Mouse (Mus musculus): ENCODE measurements around the gene Tln2. TPM values are rescaled to one million over a fixed set of nuclear protein-coding genes. Genes with fewer than 3 reads are reported as not detected.
A peak's percentile ranks its signal among the peaks of the same experiment; 100 is the strongest.

The Tln2 gene
- polyA plus RNA-seq, 1 experiment from 2014 or later: 37.9 TPM

- 0 out of 2 replicates have a peak overlapping the region, but pooled peaks have one; percentile 29 for H3K27ac ChIP-seq (ENCODE audit: low read depth, low read length)
- no peak for ATAC-seq
- no peaks in the 10 kb centered on the region for H3K36me3 ChIP-seq (ENCODE audit: control insufficient read depth, insufficient read depth, low read length)
- H3K4me1 ChIP-seq (ENCODE audit: control insufficient read depth, insufficient read depth, low read depth, low read length): no peaks in the 10 kb centered on the region; the same call in 1 of the 2 replicates
- H3K9me3 ChIP-seq (ENCODE audit: control insufficient read depth, low read length): no peaks in the 10 kb centered on the region
- no peaks in the 10 kb centered on the region for H3K27me3 ChIP-seq (replicated peaks; ENCODE audit: control insufficient read depth, insufficient read depth, low read length)
- 49% methylated on average over 5 of the region's 5 CpGs for WGBS
- no peak overlapping the region for H3K9ac ChIP-seq (ENCODE audit: low read depth, low read length)
- no peak overlapping the region for H3K4me3 ChIP-seq (ENCODE audit: low read length)
- H3K4me2 ChIP-seq (ENCODE audit: low read length): no peak overlapping the region
Observed at GRCm38 (mm10) chr9:67533260-67533659, 26.2 kb downstream of the Tln2 start.

GRCm38 (mm10) chr9:67532631-67533030 is 26.9 kb downstream of the Tln2 start:
- Histone ChIP-seq H3K9me3 (ENCODE audit: control insufficient read depth, low read length) (no peaks in the 10 kb centered on the region), H3K4me2 (ENCODE audit: low read length) (no peak overlapping the region), H3K27ac (ENCODE audit: low read depth, low read length) (no peak overlapping the region), H3K4me1 (ENCODE audit: control insufficient read depth, insufficient read depth, low read depth, low read length) (no peaks in the 10 kb centered on the region; the same call in 1 of the 2 replicates), H3K27me3 (replicated peaks; ENCODE audit: control insufficient read depth, insufficient read depth, low read length) (no peaks in the 10 kb centered on the region), H3K9ac (ENCODE audit: low read depth, low read length) (no peak overlapping the region), H3K36me3 (ENCODE audit: control insufficient read depth, insufficient read depth, low read length) (no peaks in the 10 kb centered on the region), H3K4me3 (ENCODE audit: low read length) (no peak overlapping the region)
- WGBS: 61% methylated on average over 1 of the region's 1 CpGs
- no peak for ATAC-seq

GRCm38 (mm10) chr9:67529600-67529999 is 29.9 kb downstream of the Tln2 start:
- no peak overlapping the region for H3K27ac ChIP-seq (ENCODE audit: low read depth, low read length)
- WGBS: 74% methylated on average over 5 of the region's 5 CpGs

GRCm38 (mm10) chr9:67527726-67528125 is 31.8 kb downstream of the Tln2 start:
- Histone ChIP-seq H3K4me1 (ENCODE audit: control insufficient read depth, insufficient read depth, low read depth, low read length) (no peaks in the 10 kb centered on the region), H3K27ac (ENCODE audit: low read depth, low read length) (no peak overlapping the region), H3K9ac (ENCODE audit: low read depth, low read length) (no peak overlapping the region), H3K4me2 (ENCODE audit: low read length) (no peak overlapping the region), H3K36me3 (ENCODE audit: control insufficient read depth, insufficient read depth, low read length) (no peaks in the 10 kb centered on the region), H3K4me3 (ENCODE audit: low read length) (no peak overlapping the region), H3K27me3 (replicated peaks; ENCODE audit: control insufficient read depth, insufficient read depth, low read length) (no peaks in the 10 kb centered on the region), H3K9me3 (ENCODE audit: control insufficient read depth, low read length) (no peaks in the 10 kb centered on the region)
- WGBS: 59% methylated on average over 2 of the region's 2 CpGs
- peak; percentile 65 for ATAC-seq

More at GRCm38 (mm10) chr9:67529600-67529999, 29.9 kb downstream of the Tln2 start:
- H3K9me3 ChIP-seq (ENCODE audit: control insufficient read depth, low read length): no peaks in the 10 kb centered on the region
- H3K4me1 ChIP-seq (ENCODE audit: control insufficient read depth, insufficient read depth, low read depth, low read length): no peaks in the 10 kb centered on the region; the same call in 1 of the 2 replicates
- H3K27me3 ChIP-seq (replicated peaks; ENCODE audit: control insufficient read depth, insufficient read depth, low read length): no peaks in the 10 kb centered on the region
- ATAC-seq: no peak
- H3K36me3 ChIP-seq (ENCODE audit: control insufficient read depth, insufficient read depth, low read length): no peaks in the 10 kb centered on the region
- no peak overlapping the region for H3K9ac ChIP-seq (ENCODE audit: low read depth, low read length)
- no peak overlapping the region for H3K4me3 ChIP-seq (ENCODE audit: low read length)
- H3K4me2 ChIP-seq (ENCODE audit: low read length): no peak overlapping the region

GRCm38 (mm10) chr9:67521736-67522135 is 37.8 kb downstream of the Tln2 start:
- Histone ChIP-seq H3K36me3 (ENCODE audit: control insufficient read depth, insufficient read depth, low read length) (no peaks in the 10 kb centered on the region), H3K9ac (ENCODE audit: low read depth, low read length) (no peak overlapping the region), H3K4me1 (ENCODE audit: control insufficient read depth, insufficient read depth, low read depth, low read length) (no peaks in the 10 kb centered on the region), H3K9me3 (ENCODE audit: control insufficient read depth, low read length) (no peaks in the 10 kb centered on the region), H3K27ac (ENCODE audit: low read depth, low read length) (no peak overlapping the region), H3K4me3 (ENCODE audit: low read length) (no peak overlapping the region), H3K27me3 (replicated peaks; ENCODE audit: control insufficient read depth, insufficient read depth, low read length) (no peaks in the 10 kb centered on the region), H3K4me2 (ENCODE audit: low read length) (no peak overlapping the region)
- 63% methylated on average over 4 of the region's 4 CpGs for whole genome bisulfite sequencing
- ATAC-seq: no peak

- Histone ChIP-seq H3K9ac (ENCODE audit: low read depth, low read length) (no peak overlapping the region), H3K4me1 (ENCODE audit: control insufficient read depth, insufficient read depth, low read depth, low read length) (no peaks in the 10 kb centered on the region), H3K27me3 (replicated peaks; ENCODE audit: control insufficient read depth, insufficient read depth, low read length) (no peaks in the 10 kb centered on the region), H3K9me3 (ENCODE audit: control insufficient read depth, low read length) (no peaks in the 10 kb centered on the region), H3K27ac (ENCODE audit: low read depth, low read length) (no peak overlapping the region), H3K36me3 (ENCODE audit: control insufficient read depth, insufficient read depth, low read length) (no peaks in the 10 kb centered on the region), H3K4me2 (ENCODE audit: low read length) (no peak overlapping the region), H3K4me3 (ENCODE audit: low read length) (no peak overlapping the region)
- ATAC-seq: no peak
- 66% methylated on average over 3 of the region's 3 CpGs for WGBS
Observed at GRCm38 (mm10) chr9:67509510-67509909, 50.0 kb downstream of the Tln2 start.

GRCm38 (mm10) chr9:67504669-67505260 is 54.7 kb downstream of the Tln2 start:
- Histone ChIP-seq H3K27ac (ENCODE audit: low read depth, low read length) (no peak overlapping the region), H3K4me3 (ENCODE audit: low read length) (no peak overlapping the region), H3K4me1 (ENCODE audit: control insufficient read depth, insufficient read depth, low read depth, low read length) (no peaks in the 10 kb centered on the region), H3K9ac (ENCODE audit: low read depth, low read length) (no peak overlapping the region), H3K4me2 (ENCODE audit: low read length) (no peak overlapping the region), H3K27me3 (replicated peaks; ENCODE audit: control insufficient read depth, insufficient read depth, low read length) (no peaks in the 10 kb centered on the region), H3K36me3 (ENCODE audit: control insufficient read depth, insufficient read depth, low read length) (no peaks in the 10 kb centered on the region), H3K9me3 (ENCODE audit: control insufficient read depth, low read length) (no peaks in the 10 kb centered on the region)
- no peak for ATAC-seq
- 89% methylated on average over 8 of the region's 8 CpGs for WGBS

GRCm38 (mm10) chr9:67501801-67502200 is 57.7 kb downstream of the Tln2 start:
- ATAC-seq: no peak
- H3K36me3 ChIP-seq (ENCODE audit: control insufficient read depth, insufficient read depth, low read length): no peaks in the 10 kb centered on the region
- no peak overlapping the region for H3K27ac ChIP-seq (ENCODE audit: low read depth, low read length)
- H3K9me3 ChIP-seq (ENCODE audit: control insufficient read depth, low read length): no peaks in the 10 kb centered on the region
- H3K4me3 ChIP-seq (ENCODE audit: low read length): no peak overlapping the region
- no peak overlapping the region for H3K9ac ChIP-seq (ENCODE audit: low read depth, low read length)
- H3K4me1 ChIP-seq (ENCODE audit: control insufficient read depth, insufficient read depth, low read depth, low read length): peaks cover 5% of the 10 kb centered on the region
- H3K27me3 ChIP-seq (replicated peaks; ENCODE audit: control insufficient read depth, insufficient read depth, low read length): no peaks in the 10 kb centered on the region
- 76% methylated on average over 1 of the region's 1 CpGs for WGBS
- H3K4me2 ChIP-seq (ENCODE audit: low read length): no peak overlapping the region

GRCm38 (mm10) chr9:67496368-67496767 is 63.1 kb downstream of the Tln2 start:
- H3K27ac ChIP-seq (ENCODE audit: low read depth, low read length): peak overlapping the region; percentile 52; the same call in 1 of the 2 replicates
- H3K9me3 ChIP-seq (ENCODE audit: control insufficient read depth, low read length): no peaks in the 10 kb centered on the region
- peaks cover 18% of the 10 kb centered on the region for H3K4me1 ChIP-seq (ENCODE audit: control insufficient read depth, insufficient read depth, low read depth, low read length)
- no peaks in the 10 kb centered on the region for H3K36me3 ChIP-seq (ENCODE audit: control insufficient read depth, insufficient read depth, low read length)
- no peak overlapping the region for H3K4me3 ChIP-seq (ENCODE audit: low read length)
- H3K4me2 ChIP-seq (ENCODE audit: low read length): no peak overlapping the region
- WGBS: 27% methylated on average over 2 of the region's 2 CpGs
- H3K27me3 ChIP-seq (replicated peaks; ENCODE audit: control insufficient read depth, insufficient read depth, low read length): no peaks in the 10 kb centered on the region
- no peak overlapping the region for H3K9ac ChIP-seq (ENCODE audit: low read depth, low read length)
- peak; percentile 67 for ATAC-seq
